Mouse (Mus musculus) embryo, embryonic 11.5 days (tissue): ENCODE measurements around the gene Gm10762.
"Not testable (repeated sequence)": the region's sequence is repeated elsewhere in the genome, so short reads cannot be mapped to it uniquely, and the experiment has no call there.

Source experiments
- DNase-seq: peaks from one replicate; pipeline ENCODE4 v3.0.0-alpha.2; 2012; ENCODE audit warnings: low read depth, low spot score

Gene Gm10762

GRCm38 (mm10) chr2:128967661-128968441, at the start of gene Gm10762:
Gm10762 (minus strand) TSS chr2:128967725.
- DNase-seq: peak; percentile 57

- DNase-seq: not testable (repeated sequence)
Observed at GRCm38 (mm10) chr2:129008867-129009266, 41.3 kb upstream of the Gm10762 start.

- DNase-seq: no peak
Observed at GRCm38 (mm10) chr2:129006194-129006749, 38.7 kb upstream of the Gm10762 start.

- no peak for DNase-seq
Observed at GRCm38 (mm10) chr2:129004872-129005271, 37.3 kb upstream of the Gm10762 start.

GRCm38 (mm10) chr2:128984746-128985145, 17.2 kb upstream of the Gm10762 start:
- DNase-seq: no peak

GRCm38 (mm10) chr2:128975572-128975971, 8.0 kb upstream of the Gm10762 start:
- no peak for DNase-seq

GRCm38 (mm10) chr2:128972301-128972700, 4.8 kb upstream of the Gm10762 start:
- DNase-seq: no peak

- DNase-seq: no peak
Observed at GRCm38 (mm10) chr2:128968475-128969083, 1.1 kb upstream of the Gm10762 start.

- DNase-seq: peak; percentile 97
Observed at GRCm38 (mm10) chr2:128966641-128967580, 614 bp downstream of the Gm10762 start, which contains the start of gene Zc3h6. Zc3h6 (plus strand) TSS chr2:128967402.

GRCm38 (mm10) chr2:128966236-128966635, 1.3 kb downstream of the Gm10762 start:
- no peak for DNase-seq

- peak; percentile 7 for DNase-seq
Observed at GRCm38 (mm10) chr2:128965505-128966105, 1.9 kb downstream of the Gm10762 start.

GRCm38 (mm10) chr2:128954186-128954585, 13.3 kb downstream of the Gm10762 start:
- DNase-seq: no peak

GRCm38 (mm10) chr2:128947962-128948588, 19.4 kb downstream of the Gm10762 start:
- peak; percentile 50 for DNase-seq

- peak; percentile 96 for DNase-seq
Observed at GRCm38 (mm10) chr2:128943538-128944528, 23.7 kb downstream of the Gm10762 start, which contains the start of gene Zc3h8. Zc3h8 (minus strand) TSS chr2:128944077.

- DNase-seq: no peak
Observed at GRCm38 (mm10) chr2:128936256-128936655, 31.3 kb downstream of the Gm10762 start.

GRCm38 (mm10) chr2:128930704-128931103, 36.8 kb downstream of the Gm10762 start:
- no peak for DNase-seq

- no peak for DNase-seq
Observed at GRCm38 (mm10) chr2:128928446-128928845, 39.1 kb downstream of the Gm10762 start.

GRCm38 (mm10) chr2:128924799-128925198, 42.7 kb downstream of the Gm10762 start:
- no peak for DNase-seq
